ENCODE assay signal across 30 mouse cellular contexts in genomic region chr4:20848424-20848823, GRCm38 (mm10).
"Had no signal": no experiment of that assay in that cellular context is flagged by ENCODE, and none has a peak within 500 bp of the region (broad histone marks: within the 10 kb centered on the region; RNA-seq: fewer than 3 reads in every experiment).

No protein-coding gene starts in this region.

- H3K4me1 ChIP-seq: heart, embryonic 10.5 days; heart, embryonic 12.5 days; heart, embryonic 13.5 days; heart, embryonic 15.5 days; hindbrain, embryonic 10.5 days; hindbrain, embryonic 12.5 days; hindbrain, embryonic 13.5 days; hindbrain, embryonic 15.5 days; intestine, embryonic 15.5 days; kidney, embryonic 15.5 days had no signal

- H3K4me3 ChIP-seq: heart, embryonic 10.5 days; heart, embryonic 12.5 days; heart, embryonic 13.5 days; heart, embryonic 15.5 days; hindbrain, embryonic 10.5 days; hindbrain, embryonic 12.5 days; hindbrain, embryonic 13.5 days; hindbrain, embryonic 15.5 days; intestine, embryonic 15.5 days; kidney, embryonic 15.5 days; layer of hippocampus, adult 2 months had no signal

- H3K27me3 ChIP-seq: heart, embryonic 12.5 days; heart, embryonic 13.5 days; heart, embryonic 15.5 days; hindbrain, embryonic 12.5 days; hindbrain, embryonic 13.5 days; hindbrain, embryonic 15.5 days; intestine, embryonic 15.5 days; kidney, embryonic 15.5 days had no signal

- H3K9me3 ChIP-seq: heart, embryonic 10.5 days; heart, embryonic 13.5 days; heart, embryonic 15.5 days; hindbrain, embryonic 10.5 days; hindbrain, embryonic 12.5 days; hindbrain, embryonic 13.5 days; hindbrain, embryonic 15.5 days; intestine, embryonic 15.5 days; kidney, embryonic 15.5 days had no signal

- H3K9ac ChIP-seq: heart, embryonic 12.5 days; heart, embryonic 13.5 days; heart, embryonic 15.5 days; hindbrain, embryonic 12.5 days; hindbrain, embryonic 13.5 days; hindbrain, embryonic 14.5 days; hindbrain, embryonic 15.5 days; intestine, embryonic 15.5 days; kidney, embryonic 15.5 days had no signal

- DNase-seq: heart, postnatal 10 days; heart, postnatal 14 days; heart, postnatal 36 days; heart, postnatal 4 days; kidney, adult 11 months; kidney, adult 18-20 months; kidney, adult 2 months; kidney, adult 8-10 months; kidney, adult 9 months; kidney, postnatal 10 days; kidney, postnatal 14 days; kidney, postnatal 25 days; kidney, postnatal 36 days; kidney, postnatal 4 days; layer of hippocampus, adult 9-11 months; layer of hippocampus, postnatal 36 days had no signal

- H3K27ac ChIP-seq: heart, embryonic 10.5 days; heart, embryonic 13.5 days; heart, embryonic 15.5 days; hindbrain, embryonic 10.5 days; hindbrain, embryonic 12.5 days; hindbrain, embryonic 13.5 days; hindbrain, embryonic 14.5 days; hindbrain, embryonic 15.5 days; hindbrain, postnatal 0 days; intestine, embryonic 15.5 days; kidney, embryonic 15.5 days; kidney, postnatal 0 days; layer of hippocampus, adult 2 months had no signal

- H3K36me3 ChIP-seq: heart, embryonic 10.5 days; heart, embryonic 12.5 days; heart, embryonic 13.5 days; heart, embryonic 15.5 days; hindbrain, embryonic 10.5 days; hindbrain, embryonic 12.5 days; hindbrain, embryonic 13.5 days; hindbrain, embryonic 15.5 days; intestine, embryonic 15.5 days; kidney, embryonic 15.5 days had no signal
